Mouse (Mus musculus) cerebellum, adult 11 months (tissue): ENCODE measurements around the gene Zrsr1.

Experiments
- DNase-seq: peaks from one replicate; pipeline ENCODE4 v3.0.0; 2022

Zrsr1 gene

DNA sequence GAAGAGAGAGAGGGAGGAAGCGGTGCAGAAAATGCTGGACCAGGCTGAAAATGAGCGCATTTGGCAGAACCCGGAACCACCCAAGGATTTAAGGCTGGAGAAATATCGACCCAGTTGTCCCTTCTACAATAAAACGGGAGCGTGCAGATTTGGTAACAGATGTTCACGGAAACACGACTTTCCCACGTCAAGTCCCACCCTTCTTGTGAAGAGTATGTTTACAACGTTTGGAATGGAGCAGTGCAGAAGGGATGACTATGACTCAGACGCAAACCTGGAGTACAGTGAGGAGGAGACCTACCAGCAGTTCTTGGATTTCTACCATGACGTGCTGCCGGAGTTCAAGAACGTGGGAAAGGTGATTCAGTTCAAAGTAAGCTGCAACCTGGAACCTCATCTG, 1.8 kb downstream of the Zrsr1 start:
- no peak for DNase-seq

DNA sequence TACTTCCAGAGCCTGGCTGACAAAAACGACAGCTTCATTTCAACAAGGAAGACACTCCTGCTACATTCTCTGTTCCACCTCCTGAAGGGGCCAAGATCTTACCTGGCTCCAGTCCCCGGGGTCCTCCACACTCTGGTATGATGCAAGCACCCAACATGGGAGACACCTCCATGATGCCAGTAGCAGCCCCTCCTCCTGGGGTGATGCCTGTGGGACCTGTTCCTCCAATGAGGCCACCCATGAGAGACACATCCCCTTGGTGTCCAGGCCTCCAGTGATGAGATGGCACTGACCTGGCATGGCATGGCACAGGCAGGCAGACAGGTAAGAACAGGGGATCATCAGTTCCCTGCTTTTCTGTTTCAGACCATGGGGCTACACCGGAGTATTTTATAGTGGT, 6.4 kb downstream of the Zrsr1 start:
- no peak for DNase-seq

- DNase-seq = peak; percentile 64
These were observed 6.9 kb downstream of the Zrsr1 start for GRCm38 (mm10) chr11:22978711-22979110.

DNA sequence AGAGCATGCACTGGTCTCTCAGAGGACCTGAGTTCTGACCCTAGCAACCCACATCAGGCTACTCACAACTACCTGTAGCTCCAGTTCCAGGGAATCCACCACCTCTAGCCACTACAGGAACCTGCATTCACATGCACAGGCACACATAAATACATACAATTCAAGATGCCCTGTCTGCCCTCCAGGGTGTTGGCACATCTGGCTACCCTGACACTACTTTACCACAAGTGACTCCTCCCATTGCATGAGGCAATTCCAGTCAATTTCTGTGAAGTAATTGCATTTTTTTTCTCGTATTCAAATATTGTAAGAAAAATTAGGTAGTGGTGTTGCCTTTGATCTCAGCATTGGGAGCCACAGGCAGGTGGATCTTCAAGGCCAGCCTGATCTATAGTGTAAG, 7.4 kb downstream of the Zrsr1 start:
- no peak for DNase-seq

GRCm38 (mm10) chr11:22981041-22981440, 9.2 kb downstream of the Zrsr1 start:
- DNase-seq = no peak

GRCm38 (mm10) chr11:22981543-22981950, 9.7 kb downstream of the Zrsr1 start:
- DNase-seq = no peak

- peak; percentile 94 for DNase-seq
These were observed 10.4 kb downstream of the Zrsr1 start, which contains the start of the genes Gm28048 and Commd1 for GRCm38 (mm10) chr11:22981984-22982757. Gene Gm28048, minus strand, starts transcription at chr11:22982090. Gene Commd1, minus strand, starts transcription at chr11:22982382.

DNA sequence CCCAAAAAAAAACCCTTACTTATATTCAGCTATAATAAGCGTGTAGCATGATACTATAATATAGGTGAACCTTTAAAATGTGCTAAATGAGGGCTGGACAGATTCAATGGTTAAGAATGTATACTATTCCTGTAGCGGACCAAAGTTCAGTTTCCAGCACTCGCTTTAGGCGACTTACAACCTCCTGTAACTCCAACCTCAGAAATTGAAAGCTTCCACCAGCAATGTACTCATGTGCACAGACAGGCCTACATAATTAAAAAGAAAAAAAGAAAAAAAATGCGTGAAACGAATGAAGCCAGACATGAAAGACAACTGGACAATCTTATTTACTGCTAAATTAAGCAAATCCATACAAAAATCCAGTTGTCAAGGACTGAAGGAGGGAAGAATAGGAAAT, 11.0 kb downstream of the Zrsr1 start:
- no peak for DNase-seq

DNA sequence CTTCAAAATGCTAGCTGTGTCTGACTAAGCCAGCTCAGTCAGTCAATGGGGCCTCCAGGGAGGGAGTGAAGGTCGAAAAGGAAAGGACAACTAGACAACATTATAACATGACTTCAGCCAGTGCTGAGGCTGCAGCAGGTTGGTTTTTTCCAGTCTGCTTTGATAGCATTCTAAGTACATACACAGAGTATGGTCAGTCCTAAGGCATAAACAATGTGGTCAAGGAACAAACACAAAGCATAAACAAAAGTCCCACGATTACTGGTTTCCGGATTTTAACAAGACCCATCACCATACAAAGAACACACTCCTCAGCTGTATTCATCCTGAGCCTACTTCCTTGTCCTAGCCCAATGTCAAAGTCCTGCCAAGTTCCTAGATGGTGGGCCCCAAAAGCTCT, 13.7 kb downstream of the Zrsr1 start:
- no peak for DNase-seq

GRCm38 (mm10) chr11:22987357-22987756, 15.6 kb downstream of the Zrsr1 start:
- no peak for DNase-seq

DNA sequence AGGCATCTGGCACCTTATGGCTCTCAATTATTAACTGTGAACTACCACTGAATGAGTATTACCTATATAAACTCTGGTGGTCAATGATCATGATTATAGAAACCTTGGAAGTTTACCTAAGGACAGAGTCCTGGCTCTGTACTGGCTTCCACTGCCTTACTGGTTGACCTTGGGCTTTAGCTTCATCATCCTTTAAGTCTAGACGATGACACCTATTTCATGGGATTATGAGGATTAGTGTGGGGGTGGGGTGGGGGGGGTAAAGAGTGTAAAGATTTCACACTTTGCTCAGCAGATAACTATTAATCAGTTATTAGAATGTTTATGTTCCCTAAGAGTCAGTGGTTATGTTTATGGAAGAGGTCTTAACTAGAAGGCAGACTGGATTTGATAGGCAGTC, 18.0 kb downstream of the Zrsr1 start:
- no peak for DNase-seq

DNA sequence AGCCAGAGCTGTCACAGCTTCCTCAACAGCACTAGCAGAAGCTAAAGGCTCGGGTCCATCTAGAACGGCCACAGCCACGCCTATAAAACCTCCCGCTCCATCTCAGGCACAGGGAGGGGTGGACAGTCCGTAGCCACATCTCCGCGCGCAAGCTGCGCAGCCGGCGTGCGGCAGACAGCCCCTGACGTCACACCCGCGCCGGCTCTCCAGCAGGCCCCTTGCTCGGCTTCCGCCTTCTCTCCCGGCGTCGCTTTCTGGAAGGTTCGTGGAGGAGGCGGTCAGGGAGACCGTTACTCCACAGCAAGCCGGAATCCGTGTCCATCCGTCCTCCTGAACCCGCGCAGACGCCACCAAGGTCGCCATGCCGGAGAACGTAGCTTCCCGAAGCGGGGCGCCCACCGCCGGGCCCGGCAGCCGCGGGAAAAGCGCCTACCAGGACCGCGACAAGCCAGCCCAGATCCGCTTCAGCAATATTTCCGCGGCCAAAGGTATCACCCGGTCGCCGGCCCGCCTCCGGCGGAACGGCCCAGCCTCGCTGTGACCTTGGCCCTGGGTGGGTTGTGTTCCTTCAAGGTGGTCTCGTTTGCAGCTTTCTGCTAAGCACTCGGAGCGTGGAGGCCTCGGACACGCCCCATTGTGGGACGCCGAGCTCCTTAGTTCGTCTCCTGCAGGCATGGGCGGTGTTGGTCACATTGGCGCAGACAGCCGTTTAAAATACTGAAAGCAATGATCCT, 18.8 kb downstream of the Zrsr1 start, which contains the start of gene Cct4:
Gene Cct4, plus strand, starts transcription at position 127 of the 734 bp plus-strand sequence.
- peak; percentile 88 for DNase-seq

- no peak for DNase-seq
These were observed 19.5 kb downstream of the Zrsr1 start for GRCm38 (mm10) chr11:22991218-22991835.

GRCm38 (mm10) chr11:22994271-22994670, 22.5 kb downstream of the Zrsr1 start:
- DNase-seq = no peak

DNA sequence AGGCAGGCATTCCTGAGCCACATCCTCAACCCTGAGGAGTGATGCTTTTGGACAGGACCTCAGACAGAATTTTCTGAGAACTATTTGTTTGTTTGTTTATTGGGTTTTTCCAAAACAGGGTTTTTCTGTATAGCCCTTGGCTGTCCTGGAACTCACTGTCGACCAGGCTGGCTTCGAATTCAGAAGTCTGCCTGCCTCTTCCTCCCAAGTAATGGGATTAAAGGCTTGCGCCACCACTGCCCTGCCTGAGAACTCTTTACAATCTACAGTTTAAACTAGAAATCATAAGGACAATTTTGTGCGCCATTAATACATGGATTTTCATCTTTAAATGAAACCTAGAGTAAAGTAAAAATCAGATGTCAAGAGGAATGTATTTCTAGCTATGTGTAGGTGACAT, 23.7 kb downstream of the Zrsr1 start:
- no peak for DNase-seq

- no peak for DNase-seq
These were observed 26.5 kb downstream of the Zrsr1 start for GRCm38 (mm10) chr11:22998308-22998707.

- DNase-seq = no peak
These were observed 33.5 kb downstream of the Zrsr1 start for GRCm38 (mm10) chr11:23005276-23005675.

- no peak for DNase-seq
These were observed 35.3 kb downstream of the Zrsr1 start for GRCm38 (mm10) chr11:23007166-23007480.

- DNase-seq = peak; percentile 76
These were observed 35.8 kb downstream of the Zrsr1 start, which contains the start of gene Fam161a for GRCm38 (mm10) chr11:23007481-23008180. Gene Fam161a, plus strand, starts transcription at chr11:23007531.

GRCm38 (mm10) chr11:23008181-23008823, 36.5 kb downstream of the Zrsr1 start:
- DNase-seq = peak; percentile 80

GRCm38 (mm10) chr11:23008824-23009200, 37.0 kb downstream of the Zrsr1 start:
- no peak for DNase-seq

- no peak for DNase-seq
These were observed 41.3 kb downstream of the Zrsr1 start for GRCm38 (mm10) chr11:23013096-23013495.
